10 mouse cellular contexts compared by ENCODE assay signal in the genomic region with DNA sequence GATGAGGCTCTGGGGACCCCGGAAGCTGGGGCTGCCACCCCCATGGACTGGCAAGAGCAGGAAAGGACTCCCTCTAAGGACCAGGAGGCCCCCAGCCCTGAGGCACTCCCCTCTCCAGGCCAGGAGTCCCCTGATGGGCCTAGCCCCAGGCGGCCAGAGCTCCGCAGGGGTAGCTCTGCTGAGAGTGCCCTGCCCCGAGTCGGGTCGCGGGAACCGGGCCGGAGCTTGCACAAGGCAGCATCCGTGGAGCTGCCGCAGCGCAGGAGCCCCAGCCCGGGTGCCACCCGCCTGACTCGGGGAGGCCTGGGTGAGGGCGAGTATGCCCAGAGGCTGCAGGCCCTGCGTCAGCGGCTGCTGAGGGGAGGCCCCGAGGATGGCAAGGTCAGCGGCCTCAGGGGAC. TPM values are rescaled to one million over a fixed set of nuclear protein-coding genes. Genes with fewer than 3 reads are reported as not detected.
DNase-seq lines count a peak whose midpoint lies in the region; ATAC-seq lines count a peak whose summit lies in the region.
"Had no signal": no experiment of that assay in that cellular context is flagged by ENCODE, and none has a peak within 500 bp of the region (broad histone marks: within the 10 kb centered on the region; RNA-seq: fewer than 3 reads in every experiment).

No protein-coding gene starts in this region.

- DNase-seq in heart, embryonic 10.5 days (ENCODE audit: low spot score), result no peak
- no peak for DNase-seq in heart, postnatal 10 days
- DNase-seq in retina, postnatal 1 day, result peak; percentile 31
- no peak for DNase-seq in retina, embryonic 14.5 days (ENCODE audit: low spot score)
- DNase-seq in liver, embryonic 13.5 days, result no peak
- no peak for DNase-seq in adipocyte (ENCODE audit: low spot score)
- no peak for DNase-seq in testis, postnatal 10 days (ENCODE audit: low spot score)
- DNase-seq: adrenal gland, postnatal 25 days; cerebellum, postnatal 36 days had no signal

- peaks cover 81% of the 10 kb centered on the region for H3K36me3 ChIP-seq in heart, embryonic 10.5 days
- no peaks in the 10 kb centered on the region for H3K36me3 ChIP-seq in liver, embryonic 13.5 days

- intact Hi-C loops in heart, postnatal 10 days (cut with DNase I), result loop anchor here (2.0 kb wide), 1 partner anchor 45 kb away; no protein-coding TSS in a partner anchor

- peak overlapping the region; percentile 80 for H3K27ac ChIP-seq in heart, embryonic 10.5 days
- H3K27ac ChIP-seq in liver, embryonic 13.5 days, result no peak overlapping the region

- WGBS in heart, embryonic 10.5 days, result 8% methylated on average over 20 of the region's 20 CpGs
- WGBS in liver, embryonic 13.5 days (ENCODE audit: insufficient replicate concordance), result 9% methylated on average over 20 of the region's 20 CpGs

- H3K4me2 ChIP-seq in liver, embryonic 13.5 days, result peak overlapping the region; percentile 52

- H3K4me1 ChIP-seq in heart, embryonic 10.5 days, result peaks cover 48% of the 10 kb centered on the region
- H3K4me1 ChIP-seq in liver, embryonic 13.5 days (replicated peaks), result peaks cover 24% of the 10 kb centered on the region; the same call in 1 of the 2 replicates

- H3K27me3 ChIP-seq in heart, embryonic 10.5 days (ENCODE audit: insufficient read depth, poor library complexity, severe bottlenecking), result peaks cover 49% of the 10 kb centered on the region
- H3K27me3 ChIP-seq in liver, embryonic 13.5 days, result peaks cover 79% of the 10 kb centered on the region

- no peak for ATAC-seq in liver, embryonic 13.5 days (ENCODE audit: low read depth)
- no peak for ATAC-seq in activated CD4-positive, CD25-positive, alpha-beta regulatory T cell, adult 4 months

- H3K9me3 ChIP-seq in heart, embryonic 10.5 days, result no peaks in the 10 kb centered on the region
- no peaks in the 10 kb centered on the region for H3K9me3 ChIP-seq in liver, embryonic 13.5 days (replicated peaks)

- peak overlapping the region; percentile 50 for H3K4me3 ChIP-seq in heart, embryonic 10.5 days
- no peak overlapping the region for H3K4me3 ChIP-seq in liver, embryonic 13.5 days (replicated peaks)

- no peak overlapping the region for H3K9ac ChIP-seq in liver, embryonic 13.5 days

RNA-seq across cellular contexts. Expression of gene Gmppa, which starts 13.9 kb away (rescaled TPM):
- 73.4 and 75.4 TPM in 2 replicates for polyA plus RNA-seq in heart, embryonic 10.5 days (2016; fragmentation: Nextera tagmentation; extraction: Ambion mirVana)
- 10 to 100 TPM; 39.7 to 40.1 TPM for total RNA-seq in heart, postnatal 10 days (2021)
- polyA plus RNA-seq in liver, embryonic 13.5 days (2015; fragmentation: Nextera tagmentation; extraction: Ambion mirVana), result 37.1 and 41.7 TPM in 2 replicates
- polyA plus RNA-seq in activated CD4-positive, CD25-positive, alpha-beta regulatory T cell, adult 4 months (2017; shearing (Covaris generic)), result 10 to 100 TPM; 43.8 to 51.5 TPM

RNA-seq across cellular contexts. Expression of gene Asic4, which starts 28.4 kb away (rescaled TPM):
- 0.79 and 2.3 TPM in 2 replicates for polyA plus RNA-seq in heart, embryonic 10.5 days (2016; fragmentation: Nextera tagmentation; extraction: Ambion mirVana)
- not detected for total RNA-seq in heart, postnatal 10 days (2021)
- 0.14 and 0.25 TPM in 2 replicates for polyA plus RNA-seq in liver, embryonic 13.5 days (2015; fragmentation: Nextera tagmentation; extraction: Ambion mirVana)
- polyA plus RNA-seq in activated CD4-positive, CD25-positive, alpha-beta regulatory T cell, adult 4 months (2017; shearing (Covaris generic)), result not detected

RNA-seq across cellular contexts. Expression of gene Speg, which starts 46.7 kb away (rescaled TPM):
- 77.9 and 80.0 TPM in 2 replicates for polyA plus RNA-seq in heart, embryonic 10.5 days (2016; fragmentation: Nextera tagmentation; extraction: Ambion mirVana)
- 100 to 1,000 TPM; 104 to 112 TPM for total RNA-seq in heart, postnatal 10 days (2021)
- 10.3 and 10.7 TPM in 2 replicates for polyA plus RNA-seq in liver, embryonic 13.5 days (2015; fragmentation: Nextera tagmentation; extraction: Ambion mirVana)
- polyA plus RNA-seq in activated CD4-positive, CD25-positive, alpha-beta regulatory T cell, adult 4 months (2017; shearing (Covaris generic)), result not detected

RNA-seq across cellular contexts. Expression of gene Chpf, which starts 57.3 kb away (rescaled TPM):
- 30.8 and 30.9 TPM in 2 replicates for polyA plus RNA-seq in heart, embryonic 10.5 days (2016; fragmentation: Nextera tagmentation; extraction: Ambion mirVana)
- total RNA-seq in heart, postnatal 10 days (2021), result 10 to 100 TPM; 38.6 to 39.5 TPM
- polyA plus RNA-seq in liver, embryonic 13.5 days (2015; fragmentation: Nextera tagmentation; extraction: Ambion mirVana), result 5.6 and 5.7 TPM in 2 replicates
- 1 to 10 TPM; 4.0 to 5.3 TPM for polyA plus RNA-seq in activated CD4-positive, CD25-positive, alpha-beta regulatory T cell, adult 4 months (2017; shearing (Covaris generic))

RNA-seq across cellular contexts. Expression of gene Tmem198, which starts 57.5 kb away (rescaled TPM):
- 0.36 and 0.39 TPM in 2 replicates for polyA plus RNA-seq in heart, embryonic 10.5 days (2016; fragmentation: Nextera tagmentation; extraction: Ambion mirVana)
- under 1 TPM; 0.38 to 0.52 TPM for total RNA-seq in heart, postnatal 10 days (2021)
- polyA plus RNA-seq in liver, embryonic 13.5 days (2015; fragmentation: Nextera tagmentation; extraction: Ambion mirVana), result 0.08 and 0.10 TPM in 2 replicates
- polyA plus RNA-seq in activated CD4-positive, CD25-positive, alpha-beta regulatory T cell, adult 4 months (2017; shearing (Covaris generic)), result under 1 TPM in 1 of 2 experiments, not detected in 1; 0.40 TPM

Comparison
In these comparisons a context has a peak if more than half of its experiments do, and no peak if none do; other contexts are left out.
1. RNA of gene Speg, which starts 46.7 kb away (polyA plus RNA-seq): 77.9 to 80.0 TPM in heart, embryonic 10.5 days and 10.3 to 10.7 TPM in liver, embryonic 13.5 days; not detected in activated CD4-positive, CD25-positive, alpha-beta regulatory T cell, adult 4 months; every median in the first group is over 10 times any median in the second.